Mouse (Mus musculus) forebrain, postnatal 0 days (tissue): Measurements from ENCODE around the gene Lrch2. TPM values are rescaled to one million over a fixed set of nuclear protein-coding genes. Genes with fewer than 3 reads are reported as not detected.
"Not testable (repeated sequence)": the region's sequence is repeated elsewhere in the genome, so short reads cannot be mapped to it uniquely, and the experiment has no call there.

ENCODE experiments used
- ATAC-seq: fragments of 200-750 bp; cut with Nextera tagmentation; 2 replicates; pipeline ENCODE4 v1.8.0; 2017; ENCODE audit warnings: mild to moderate bottlenecking, moderate library complexity
- DNase-seq: peaks from one replicate; pipeline ENCODE4 v3.0.0-alpha.2; 2015
- H3K27ac ChIP-seq: fragments of 300-500 bp; sonication (generic); 2 replicates; pipeline ENCODE4 v1.5.1; 2014; ENCODE audit warnings: low read depth, mild to moderate bottlenecking, antibody characterized with exemption, low read length, moderate library complexity, mixed read lengths
- H3K27me3 ChIP-seq: fragments of 300-500 bp; sonication (generic); 2 replicates; pipeline ENCODE4 v1.6.1; 2014; ENCODE audit warnings: mild to moderate bottlenecking, low read length, mixed read lengths; ENCODE audit not compliant: insufficient read depth
- H3K36me3 ChIP-seq: fragments of 300-500 bp; sonication (generic); 2 replicates; pipeline ENCODE4 v1.6.1; 2014; ENCODE audit warnings: mild to moderate bottlenecking, moderate library complexity; ENCODE audit not compliant: insufficient read depth
- H3K4me1 ChIP-seq: fragments of 300-500 bp; sonication (generic); 2 replicates; pipeline ENCODE4 v1.6.1; 2014; ENCODE audit warnings: antibody characterized with exemption; ENCODE audit not compliant: insufficient read depth
- H3K4me2 ChIP-seq: fragments of 300-500 bp; sonication (generic); 2 replicates; pipeline ENCODE4 v1.6.1; 2014; ENCODE audit warnings: low read depth, mild to moderate bottlenecking, moderate library complexity
- H3K4me3 ChIP-seq: fragments of 300-500 bp; sonication (generic); 2 replicates; pipeline ENCODE4 v1.5.1; 2014; ENCODE audit warnings: low read depth, low read length, mixed read lengths
- H3K9ac ChIP-seq: fragments of 300-500 bp; sonication (generic); 2 replicates; pipeline ENCODE4 v1.6.1; 2014; ENCODE audit warnings: mild to moderate bottlenecking
- H3K9me3 ChIP-seq: fragments of 300-500 bp; sonication (generic); 2 replicates; pipeline ENCODE4 v1.6.1; 2016; ENCODE audit warnings: low read length
- CTCF ChIP-seq: sonication (generic); IDR thresholded peaks from 2 replicates; pipeline ENCODE4 v1.5.1; 2016; ENCODE audit warnings: antibody characterized with exemption, control low read depth, low read depth
- WGBS: fragments of 180-500 bp; shearing (Covaris S2); extraction: QIAGEN DNeasy Blood & Tissue Kit; methylation state at CpG from one replicate; pipeline ENCODE4 v1.1.7; 2014; 5-methylcytosine and 5-hydroxymethylcytosine counted together
- polyA plus RNA-seq: library from polyadenylated mRNA; unstranded; fragments of >200 nt; fragmentation: Nextera tagmentation; extraction: Ambion mirVana; gene quantifications from 2 replicates; pipeline ENCODE4 v1.2.1, GENCODE M21; 2015
- total RNA-seq: library from RNA; depleted of rRNA; stranded (reverse); fragments of >200 nt; gene quantifications from 2 replicates; pipeline ENCODE4 v1.2.3, GENCODE M21; 2014; rRNA removed

Lrch2 gene
- total and polyA plus RNA-seq, 2 experiments from 2014 or later = 8.1 to 44.6 TPM

DNA sequence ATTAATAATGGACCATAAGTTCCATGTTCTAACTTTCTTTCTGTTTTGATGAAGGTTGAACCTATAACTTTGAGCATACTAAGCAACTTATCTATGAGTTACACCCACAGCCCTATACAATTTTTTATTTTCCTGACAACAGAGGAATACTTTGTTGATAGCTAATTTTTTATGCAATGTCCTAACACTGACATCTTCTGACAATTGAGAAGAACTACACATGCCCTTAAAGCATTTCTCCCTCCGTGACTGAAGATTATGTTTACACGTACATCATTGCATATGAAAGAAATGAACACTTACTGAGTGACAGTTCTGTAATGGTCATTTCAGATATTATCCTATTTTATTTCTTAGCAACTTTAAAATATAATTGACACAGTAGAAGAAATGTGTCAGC lies 64.3 kb downstream of the Lrch2 start:
- DNase-seq (no peak), ATAC-seq (no peak)
- Histone ChIP-seq H3K4me1 (no peaks in the 10 kb centered on the region), H3K4me2 (no peak overlapping the region), H3K4me3 (no peak overlapping the region), H3K9me3 (no peaks in the 10 kb centered on the region), H3K27ac (no peak overlapping the region), H3K27me3 (no peaks in the 10 kb centered on the region), H3K36me3 (no peaks in the 10 kb centered on the region), H3K9ac (no peak overlapping the region)
- WGBS = 55% methylated on average over 2 of the region's 2 CpGs
- peak; percentile 45 for TF ChIP-seq CTCF

DNA sequence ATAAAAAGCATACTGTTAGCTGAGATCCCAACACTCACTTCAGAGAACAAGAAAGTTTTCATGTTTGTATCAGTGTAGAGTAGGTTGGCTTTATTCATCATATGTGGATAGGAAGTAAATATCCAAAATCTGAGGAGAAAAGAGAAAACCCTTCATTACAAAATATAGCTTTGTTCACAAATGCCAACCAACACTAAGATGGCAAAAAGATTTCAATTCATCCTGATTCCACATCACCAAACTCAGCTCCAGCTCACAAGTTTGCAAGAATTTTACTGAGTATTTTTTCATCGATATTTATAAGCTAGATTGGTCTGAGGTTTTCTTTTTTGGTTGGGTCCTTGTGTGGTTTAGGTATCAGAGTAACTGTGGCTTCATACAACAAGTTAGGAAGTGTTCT lies 100.3 kb downstream of the Lrch2 start, which contains the start of gene Vmn1r239-ps:
Vmn1r239-ps (minus strand) TSS at position 101 of the 400 bp plus-strand sequence.
- H3K27ac ChIP-seq, H3K4me2 ChIP-seq, DNase-seq, H3K36me3 ChIP-seq, H3K27me3 ChIP-seq, H3K4me3 ChIP-seq, ATAC-seq, H3K9me3 ChIP-seq, H3K4me1 ChIP-seq, H3K9ac ChIP-seq: not testable (repeated sequence)
- 82% methylated on average over 1 of the region's 1 CpGs for WGBS

DNA sequence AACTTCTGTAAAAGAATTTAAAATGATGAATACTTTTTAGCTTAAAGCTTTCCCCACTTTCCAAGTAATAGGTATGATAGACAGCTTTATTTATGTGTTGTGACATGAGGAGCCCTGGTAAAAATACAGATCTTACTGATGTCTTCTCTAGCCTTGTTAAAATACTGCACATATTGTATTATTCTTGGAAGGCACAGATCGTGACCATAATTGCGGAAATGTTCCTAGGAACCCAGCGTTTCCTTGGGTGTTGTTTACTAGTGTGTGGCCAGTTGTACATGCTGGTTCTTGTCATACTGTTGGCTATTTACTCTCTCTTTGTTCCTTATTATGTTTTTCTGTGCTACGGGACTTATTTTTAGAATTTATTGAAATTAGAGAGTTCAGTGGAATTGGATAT lies 110.5 kb downstream of the Lrch2 start:
- 79% methylated on average over 4 of the region's 4 CpGs for WGBS
- Histone ChIP-seq H3K36me3 (no peaks in the 10 kb centered on the region), H3K9ac (no peak overlapping the region), H3K9me3 (no peaks in the 10 kb centered on the region), H3K4me1 (no peaks in the 10 kb centered on the region), H3K27me3 (no peaks in the 10 kb centered on the region), H3K4me3 (no peak overlapping the region), H3K4me2 (no peak overlapping the region), H3K27ac (no peak overlapping the region)
- no peak for DNase-seq
- no peak for ATAC-seq
- TF ChIP-seq CTCF = no peak

DNA sequence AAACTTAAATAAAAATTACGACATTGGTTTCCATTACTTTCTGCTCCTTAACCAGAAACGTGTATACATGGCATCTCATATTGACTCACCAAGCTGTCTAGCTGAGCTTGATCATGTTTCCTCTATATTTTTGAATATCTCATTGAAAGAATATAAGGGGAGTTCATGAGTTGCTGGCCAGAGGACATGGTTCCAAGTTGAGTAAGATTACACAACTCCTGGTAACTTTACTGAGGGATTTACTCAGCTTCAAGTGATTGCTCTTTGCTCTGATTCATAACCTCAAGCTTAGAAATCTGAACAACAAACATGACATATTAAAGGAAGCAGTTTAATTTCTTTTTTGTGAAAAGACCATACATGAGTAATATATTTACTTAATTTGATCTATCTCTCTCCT lies 118.5 kb downstream of the Lrch2 start:
- Histone ChIP-seq H3K36me3 (no peaks in the 10 kb centered on the region), H3K27ac (no peak overlapping the region), H3K4me3 (no peak overlapping the region), H3K27me3 (no peaks in the 10 kb centered on the region), H3K4me2 (no peak overlapping the region), H3K9ac (no peak overlapping the region), H3K4me1 (no peaks in the 10 kb centered on the region), H3K9me3 (no peaks in the 10 kb centered on the region)
- DNase-seq (no peak), ATAC-seq (no peak)
- TF ChIP-seq CTCF = no peak
- 90% methylated on average over 2 of the region's 2 CpGs for WGBS

DNA sequence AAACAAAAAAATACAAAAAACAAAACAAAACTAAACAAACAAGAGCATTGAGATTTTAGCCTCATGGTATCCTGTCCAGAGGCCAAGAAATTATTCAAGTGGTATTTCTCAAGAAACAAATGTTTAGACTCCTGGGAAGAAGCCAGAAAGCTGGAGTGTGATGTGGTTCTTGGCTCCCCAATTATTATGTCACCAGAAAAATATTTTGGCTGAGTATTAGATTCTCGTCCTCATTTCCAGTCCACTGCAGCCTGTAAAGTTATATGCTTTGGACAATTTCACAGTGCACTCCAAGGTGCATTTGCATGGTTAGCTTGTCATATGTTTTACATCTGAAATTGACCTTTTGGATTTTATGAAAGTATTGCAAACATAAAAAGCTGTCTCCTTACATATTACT lies 124.1 kb downstream of the Lrch2 start:
- TF ChIP-seq CTCF = no peak
- DNase-seq (peak; percentile 1), ATAC-seq (no peak)
- Histone ChIP-seq H3K4me2 (no peak overlapping the region), H3K27me3 (no peaks in the 10 kb centered on the region), H3K4me1 (no peaks in the 10 kb centered on the region), H3K9ac (no peak overlapping the region), H3K9me3 (no peaks in the 10 kb centered on the region), H3K4me3 (no peak overlapping the region), H3K36me3 (no peaks in the 10 kb centered on the region), H3K27ac (no peak overlapping the region)
- 35% methylated on average over 1 of the region's 1 CpGs for WGBS

DNA sequence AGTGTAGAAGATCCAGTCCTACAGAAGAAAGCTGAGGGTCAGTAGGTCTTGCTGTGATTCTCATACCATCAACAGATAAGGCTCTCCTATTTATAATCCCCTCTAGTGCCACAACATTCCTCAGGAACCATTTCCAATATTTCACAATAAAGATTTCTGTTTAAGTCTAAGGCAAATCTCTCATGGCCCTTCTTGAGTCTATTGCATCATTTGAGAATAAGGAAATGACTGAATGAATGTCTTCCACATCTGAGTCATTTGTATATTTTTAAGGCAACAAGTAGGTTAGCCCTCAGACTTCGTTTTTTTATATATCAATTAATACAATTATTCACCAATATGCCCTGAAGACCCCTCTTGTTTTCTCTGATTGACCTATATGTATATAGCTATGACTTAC lies 124.8 kb downstream of the Lrch2 start, which contains the start of gene Il13ra2:
Il13ra2 (minus strand) TSS at position 64 of the 400 bp plus-strand sequence.
- DNase-seq (no peak), ATAC-seq (no peak)
- Histone ChIP-seq H3K9ac (no peak within 1 kb of the TSS), H3K27ac (no peak within 1 kb of the TSS), H3K4me1 (no peaks in the 10 kb centered on the region), H3K27me3 (no peaks in the 10 kb centered on the region), H3K36me3 (no peaks in the 10 kb centered on the region), H3K4me2 (no peak within 1 kb of the TSS), H3K9me3 (no peaks in the 10 kb centered on the region), H3K4me3 (no peak within 1 kb of the TSS)
- no peak for TF ChIP-seq CTCF
- WGBS = 48% methylated on average over 1 of the region's 1 CpGs

Other genes with a start within 250 kb of the Lrch2 start
- gene Il13ra2, start 124.9 kb downstream of the Lrch2 start, total RNA-seq = 0.08 and 0.29 TPM in 2 replicates
- gene Il13ra2, start 124.9 kb downstream of the Lrch2 start, polyA plus RNA-seq = 0.65 and 0.83 TPM in 2 replicates
- gene Vmn1r239-ps, start 100.4 kb downstream of the Lrch2 start, total RNA-seq = not detected in 2 replicates
- gene Vmn1r239-ps, start 100.4 kb downstream of the Lrch2 start, polyA plus RNA-seq = not detected in 2 replicates
- not detected in 2 replicates for gene Gm15128, start 211.9 kb upstream of the Lrch2 start, total RNA-seq
- not detected in 2 replicates for gene Gm15128, start 211.9 kb upstream of the Lrch2 start, polyA plus RNA-seq